Mouse (Mus musculus) CD8-positive naive resting alpha-beta T cell, adult 57 days (primary cell): Measurements from ENCODE around the gene Fam227b. TPM values are rescaled to one million over a fixed set of nuclear protein-coding genes. Genes with fewer than 3 reads are reported as not detected.

Source experiments
- total RNA-seq: library from RNA; stranded (reverse); gene quantifications from one replicate; pipeline ENCODE4 v1.2.4, GENCODE M21; 2023

Gene Fam227b
- not detected for total RNA-seq

DNA sequence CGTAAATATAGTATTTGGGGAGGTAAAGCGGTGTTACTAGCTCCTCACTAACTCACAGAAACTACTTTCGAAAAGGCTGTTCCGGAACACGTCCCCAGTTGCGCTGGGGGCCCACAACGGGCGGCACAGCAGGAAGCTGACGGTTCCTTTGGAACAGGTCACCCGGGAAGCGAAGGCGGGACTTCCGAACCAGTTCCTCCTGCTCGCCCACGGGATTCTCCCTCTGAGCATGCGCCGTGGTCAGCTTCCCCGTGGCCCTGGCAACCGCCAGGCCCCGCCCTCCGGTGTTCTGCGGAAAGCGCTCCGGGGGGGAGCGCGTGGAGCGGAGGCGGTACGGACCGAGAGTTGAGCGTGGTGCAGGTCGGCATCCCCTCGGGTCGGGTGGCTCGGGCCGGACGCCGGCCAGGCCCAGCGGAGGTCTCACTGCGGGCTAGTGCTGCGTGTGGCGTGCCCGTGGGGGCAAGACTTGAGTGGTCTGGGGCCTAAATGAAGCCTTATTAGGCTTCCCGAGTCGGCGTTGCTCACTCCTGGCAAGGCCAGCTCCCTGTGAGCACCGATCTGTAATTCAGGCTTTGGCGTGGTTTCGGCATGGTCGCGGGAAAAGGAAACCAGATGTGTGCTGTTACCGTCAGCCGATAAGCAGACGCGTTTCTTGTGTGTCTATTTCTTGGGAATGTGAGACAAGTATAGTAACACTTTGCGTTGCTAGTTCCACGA, at the start of gene Fam227b, which contains the start of gene Dtwd1:
Fam227b (minus strand) TSS at position 150 of the 717 bp plus-strand sequence.
Dtwd1 (plus strand) TSS at position 287 of the 717 bp plus-strand sequence.

GRCm38 (mm10) chr2:126034379-126035005, 117.3 kb downstream of the Fam227b start, which contains the start of gene Fgf7:
TSS of gene Fgf7 (plus strand) at chr2:126034658.

Other genes with a start within 250 kb of the Fam227b start
- gene Fgf7, start 117.3 kb downstream of the Fam227b start, total RNA-seq = 0.70 TPM
- 4.9 TPM for gene Dtwd1, start 137 bp upstream of the Fam227b start, total RNA-seq
- not detected for gene Gm17555, start 63.1 kb upstream of the Fam227b start, total RNA-seq